Mouse (Mus musculus) kidney, embryonic 14.5 days (tissue): ENCODE results near the gene Ppp1r27. TPM values are rescaled to one million over a fixed set of nuclear protein-coding genes. Genes with fewer than 3 reads are reported as not detected.

Experiments
- ATAC-seq: fragments of 200-750 bp; cut with Nextera tagmentation; 2 replicates; pipeline ENCODE4 v1.8.0; 2017; ENCODE audit warnings: moderate number of reproducible peaks, mild to moderate bottlenecking, moderate TSS enrichment, moderate library complexity; ENCODE audit not compliant: low FRiP score, low TSS enrichment
- H3K27ac ChIP-seq: fragments of 300-500 bp; sonication (generic); 2 replicates; pipeline ENCODE4 v1.5.1; 2014; ENCODE audit warnings: low read depth, mild to moderate bottlenecking, low read length, moderate library complexity, mixed read lengths
- H3K27me3 ChIP-seq: fragments of 300-500 bp; sonication (generic); 2 replicates; pipeline ENCODE4 v1.6.1; 2014; ENCODE audit warnings: mild to moderate bottlenecking, low read length; ENCODE audit not compliant: control insufficient read depth, insufficient read depth
- H3K36me3 ChIP-seq: fragments of 300-500 bp; sonication (generic); 2 replicates; pipeline ENCODE4 v1.6.1; 2014; ENCODE audit warnings: low read length, mixed read lengths; ENCODE audit not compliant: control insufficient read depth, insufficient read depth
- H3K4me1 ChIP-seq: fragments of 300-500 bp; sonication (generic); 2 replicates; pipeline ENCODE4 v1.6.1; 2014; ENCODE audit warnings: low read length, mixed read lengths; ENCODE audit not compliant: control insufficient read depth, insufficient read depth
- H3K4me2 ChIP-seq: fragments of 300-500 bp; sonication (generic); replicated peaks from 2 replicates; pipeline ENCODE4 v1.6.1; 2014; ENCODE audit warnings: low read depth, mild to moderate bottlenecking, low read length
- H3K4me3 ChIP-seq: fragments of 300-500 bp; sonication (generic); 2 replicates; pipeline ENCODE4 v1.5.1; 2014; ENCODE audit warnings: mild to moderate bottlenecking, low read length
- H3K9ac ChIP-seq: fragments of 300-500 bp; sonication (generic); 2 replicates; pipeline ENCODE4 v1.6.1; 2014; ENCODE audit warnings: low read depth, mild to moderate bottlenecking, low read length, moderate library complexity
- H3K9me3 ChIP-seq: fragments of 300-500 bp; sonication (generic); 2 replicates; pipeline ENCODE4 v1.6.1; 2016; ENCODE audit warnings: low read length; ENCODE audit not compliant: control insufficient read depth
- WGBS: fragments of 180-500 bp; shearing (Covaris S2); extraction: QIAGEN DNeasy Blood & Tissue Kit; methylation state at CpG from one replicate; pipeline ENCODE4 v1.1.7; 2014; 5-methylcytosine and 5-hydroxymethylcytosine counted together
- polyA plus RNA-seq: library from polyadenylated mRNA; unstranded; fragments of >200 nt; fragmentation: Nextera tagmentation; extraction: Ambion mirVana; gene quantifications from 2 replicates; pipeline ENCODE4 v1.2.1, GENCODE M21; 2014

Ppp1r27 gene
- polyA plus RNA-seq, 1 experiment from 2014 or later, result 0.58 TPM

- Histone ChIP-seq H3K27me3 (no peaks in the 10 kb centered on the region), H3K9me3 (no peaks in the 10 kb centered on the region), H3K27ac (peak overlapping the region; percentile 92), H3K9ac (peak overlapping the region; percentile 45), H3K4me2 (peak overlapping the region; percentile 35), H3K4me3 (no peak overlapping the region), H3K4me1 (peaks cover 20% of the 10 kb centered on the region), H3K36me3 (peaks cover 27% of the 10 kb centered on the region)
- 14% methylated on average over 10 of the region's 10 CpGs for WGBS
- ATAC-seq, result peak; percentile 92
These were observed 11.5 kb downstream of the Ppp1r27 start for GRCm38 (mm10) chr11:120539285-120540014.

GRCm38 (mm10) chr11:120538955-120539284 lies 12.0 kb downstream of the Ppp1r27 start:
- Histone ChIP-seq H3K36me3 (peaks cover 22% of the 10 kb centered on the region), H3K27ac (peak overlapping the region; percentile 92), H3K4me3 (no peak overlapping the region), H3K4me2 (no peak overlapping the region), H3K9me3 (no peaks in the 10 kb centered on the region), H3K9ac (peak overlapping the region; percentile 45; the same call in 1 of the 2 replicates), H3K27me3 (no peaks in the 10 kb centered on the region), H3K4me1 (peaks cover 20% of the 10 kb centered on the region)
- WGBS, result 38% methylated on average over 8 of the region's 8 CpGs
- no peak for ATAC-seq

GRCm38 (mm10) chr11:120538485-120538884 lies 12.4 kb downstream of the Ppp1r27 start:
- Histone ChIP-seq H3K9me3 (no peaks in the 10 kb centered on the region), H3K4me2 (no peak overlapping the region), H3K27me3 (no peaks in the 10 kb centered on the region), H3K9ac (peak overlapping the region; percentile 45; the same call in 1 of the 2 replicates), H3K4me3 (no peak overlapping the region), H3K36me3 (peaks cover 17% of the 10 kb centered on the region), H3K4me1 (peaks cover 20% of the 10 kb centered on the region), H3K27ac (peak overlapping the region; percentile 92)
- no peak for ATAC-seq
- WGBS, result 72% methylated on average over 3 of the region's 3 CpGs

- 64% methylated on average over 3 of the region's 3 CpGs for WGBS
- Histone ChIP-seq H3K4me1 (peaks cover 23% of the 10 kb centered on the region), H3K27ac (no peak overlapping the region), H3K9ac (no peak overlapping the region), H3K4me2 (no peak overlapping the region), H3K36me3 (no peaks in the 10 kb centered on the region), H3K9me3 (no peaks in the 10 kb centered on the region), H3K4me3 (no peak overlapping the region), H3K27me3 (peaks cover 24% of the 10 kb centered on the region)
- ATAC-seq, result no peak
These were observed 15.1 kb downstream of the Ppp1r27 start for GRCm38 (mm10) chr11:120535804-120536203.

- Histone ChIP-seq H3K9me3 (no peaks in the 10 kb centered on the region), H3K36me3 (no peaks in the 10 kb centered on the region), H3K4me2 (no peak overlapping the region), H3K9ac (no peak overlapping the region), H3K27me3 (peaks cover 30% of the 10 kb centered on the region), H3K4me1 (peaks cover 27% of the 10 kb centered on the region), H3K4me3 (no peak overlapping the region), H3K27ac (no peak overlapping the region)
- ATAC-seq, result no peak
- 78% methylated on average over 3 of the region's 3 CpGs for WGBS
These were observed 15.8 kb downstream of the Ppp1r27 start for GRCm38 (mm10) chr11:120535145-120535544.

- H3K4me1 ChIP-seq, result peaks cover 17% of the 10 kb centered on the region
- no peak overlapping the region for H3K27ac ChIP-seq
- peaks cover 41% of the 10 kb centered on the region for H3K27me3 ChIP-seq
- H3K9me3 ChIP-seq, result no peaks in the 10 kb centered on the region
- 82% methylated on average over 8 of the region's 8 CpGs for WGBS
- H3K4me2 ChIP-seq, result no peak overlapping the region
- H3K9ac ChIP-seq, result no peak overlapping the region
- no peaks in the 10 kb centered on the region for H3K36me3 ChIP-seq
- no peak overlapping the region for H3K4me3 ChIP-seq
- ATAC-seq, result no peak
These were observed 16.8 kb downstream of the Ppp1r27 start for GRCm38 (mm10) chr11:120534093-120534492.

- Histone ChIP-seq H3K9ac (no peak overlapping the region), H3K27me3 (peaks cover 46% of the 10 kb centered on the region), H3K27ac (no peak overlapping the region), H3K36me3 (no peaks in the 10 kb centered on the region), H3K4me1 (0 out of 2 replicates have a peak, but pooled peaks cover 8% of the 10 kb centered on the region), H3K4me2 (no peak overlapping the region), H3K4me3 (no peak overlapping the region), H3K9me3 (no peaks in the 10 kb centered on the region)
- no peak for ATAC-seq
- 28% methylated on average over 9 of the region's 9 CpGs for WGBS
These were observed 19.3 kb downstream of the Ppp1r27 start for GRCm38 (mm10) chr11:120531646-120532045.

- peak within 1 kb of the TSS; percentile 42 for H3K4me3 ChIP-seq
- 0 out of 2 replicates have a peak, but pooled peaks have one; percentile 36 for ATAC-seq
- H3K4me2 ChIP-seq, result peak within 1 kb of the TSS; percentile 71
- H3K9me3 ChIP-seq, result no peaks in the 10 kb centered on the region
- no peak within 1 kb of the TSS for H3K27ac ChIP-seq
- H3K4me1 ChIP-seq, result 0 out of 2 replicates have a peak, but pooled peaks cover 8% of the 10 kb centered on the region
- WGBS, result 9% methylated on average over 47 of the region's 62 CpGs
- H3K9ac ChIP-seq, result peak within 1 kb of the TSS; percentile 54
- peaks cover 46% of the 10 kb centered on the region for H3K27me3 ChIP-seq
- H3K36me3 ChIP-seq, result no peaks in the 10 kb centered on the region
These were observed 20.6 kb downstream of the Ppp1r27 start, which contains the start of gene Gcgr for GRCm38 (mm10) chr11:120530085-120530964. Gene Gcgr (plus strand): TSS chr11:120530699.

GRCm38 (mm10) chr11:120528903-120529302 lies 22.0 kb downstream of the Ppp1r27 start:
- ATAC-seq, result no peak
- Histone ChIP-seq H3K9me3 (no peaks in the 10 kb centered on the region), H3K4me2 (no peak overlapping the region), H3K9ac (no peak overlapping the region), H3K36me3 (no peaks in the 10 kb centered on the region), H3K27ac (no peak overlapping the region), H3K27me3 (peaks cover 46% of the 10 kb centered on the region), H3K4me3 (no peak overlapping the region), H3K4me1 (0 out of 2 replicates have a peak, but pooled peaks cover 8% of the 10 kb centered on the region)
- 60% methylated on average over 4 of the region's 4 CpGs for WGBS
